Mouse (Mus musculus) kidney, adult 2 months (tissue): ENCODE measurements around the gene Cradd. TPM values are rescaled to one million over a fixed set of nuclear protein-coding genes. Genes with fewer than 3 reads are reported as not detected.
A peak's percentile ranks its signal among the peaks of the same experiment; 100 is the strongest.

ENCODE experiments used
- DNase-seq: peaks from one replicate; pipeline ENCODE4 v3.0.0; 2021
- H3K27ac ChIP-seq: fragments of 200-500 bp; 2 replicates; pipeline ENCODE4 v1.5.1; 2012; ENCODE audit warnings: low read depth, low read length, control low read depth, inconsistent platforms; ENCODE audit not compliant: insufficient read depth
- H3K27me3 ChIP-seq: fragments of 200-500 bp; replicated peaks from 2 replicates; pipeline ENCODE4 v1.6.1; 2012; ENCODE audit warnings: mild to moderate bottlenecking, moderate library complexity, low read length, inconsistent platforms; ENCODE audit not compliant: control insufficient read depth, insufficient read depth
- H3K36me3 ChIP-seq: fragments of 200-500 bp; 2 replicates; pipeline ENCODE4 v1.6.1; 2012; ENCODE audit warnings: mild to moderate bottlenecking, moderate library complexity, low read length, inconsistent platforms; ENCODE audit not compliant: control insufficient read depth, insufficient read depth
- H3K4me1 ChIP-seq: fragments of 200-500 bp; 2 replicates; pipeline ENCODE4 v1.6.1; 2011; ENCODE audit warnings: low read length; ENCODE audit not compliant: control insufficient read depth, insufficient read depth
- H3K4me3 ChIP-seq: fragments of 200-500 bp; 2 replicates; pipeline ENCODE4 v1.5.1; 2011; ENCODE audit warnings: mild to moderate bottlenecking, low read depth, low read length, control low read depth; ENCODE audit not compliant: insufficient read depth
- CTCF ChIP-seq: fragments of 200-500 bp; conservative IDR thresholded peaks from 2 replicates; pipeline ENCODE4 v1.5.1; 2011; ENCODE audit warnings: low read depth, mild to moderate bottlenecking, control low read depth, low read length, moderate library complexity, mixed read lengths; ENCODE audit not compliant: insufficient read depth, insufficient read length
- POLR2A ChIP-seq: fragments of 200-500 bp; IDR thresholded peaks from one replicate; pipeline ENCODE4 v1.6.1; 2011; ENCODE audit warnings: low read depth, low read length, control low read depth
- WGBS: fragments of 180-500 bp; shearing (Covaris S2); methylation state at CpG from one replicate; pipeline ENCODE4 v1.1.7; 2018; 5-methylcytosine and 5-hydroxymethylcytosine counted together
- polyA plus RNA-seq: library from polyadenylated mRNA; depleted of rRNA; stranded (reverse); fragments of >200 nt; gene quantifications from 2 replicates; pipeline ENCODE4 v1.2.3, GENCODE M21; 2012

The Cradd gene
- polyA plus RNA-seq, 1 experiment: 20.0 TPM

GRCm38 (mm10) chr10:95191881-95192280 lies 132.1 kb downstream of the Cradd start:
- TF ChIP-seq POLR2A (no peak), CTCF (no peak)
- no peak overlapping the region for H3K4me3 ChIP-seq
- DNase-seq: peak; percentile 53
- peak overlapping the region; percentile 84 for H3K27ac ChIP-seq
- H3K36me3 ChIP-seq: no peaks in the 10 kb centered on the region
- no peaks in the 10 kb centered on the region for H3K27me3 ChIP-seq
- WGBS: 50% methylated on average over 3 of the region's 3 CpGs
- H3K4me1 ChIP-seq: peaks cover 6% of the 10 kb centered on the region

GRCm38 (mm10) chr10:95191151-95191655 lies 132.7 kb downstream of the Cradd start:
- no peak overlapping the region for H3K27ac ChIP-seq
- no peak for TF ChIP-seq POLR2A
- no peak for TF ChIP-seq CTCF
- peaks cover 6% of the 10 kb centered on the region for H3K4me1 ChIP-seq
- no peaks in the 10 kb centered on the region for H3K36me3 ChIP-seq
- 82% methylated on average over 9 of the region's 9 CpGs for WGBS
- H3K4me3 ChIP-seq: no peak overlapping the region
- no peaks in the 10 kb centered on the region for H3K27me3 ChIP-seq
- no peak for DNase-seq

- DNase-seq: no peak
- WGBS: 62% methylated on average over 16 of the region's 16 CpGs
- H3K4me3 ChIP-seq: no peak overlapping the region
- TF ChIP-seq POLR2A: no peak
- no peak for TF ChIP-seq CTCF
- no peaks in the 10 kb centered on the region for H3K36me3 ChIP-seq
- H3K4me1 ChIP-seq: peaks cover 6% of the 10 kb centered on the region
- no peak overlapping the region for H3K27ac ChIP-seq
- no peaks in the 10 kb centered on the region for H3K27me3 ChIP-seq
Observed at GRCm38 (mm10) chr10:95189550-95190211, 134.3 kb downstream of the Cradd start.

- DNase-seq: no peak
- 73% methylated on average over 5 of the region's 5 CpGs for WGBS
Observed at GRCm38 (mm10) chr10:95184210-95184609, 139.7 kb downstream of the Cradd start.

GRCm38 (mm10) chr10:95183051-95183450 lies 140.9 kb downstream of the Cradd start:
- no peak overlapping the region for H3K4me3 ChIP-seq
- 26% methylated on average over 4 of the region's 4 CpGs for WGBS
- H3K27ac ChIP-seq: no peak overlapping the region
- peak; percentile 81 for DNase-seq
- TF ChIP-seq POLR2A (no peak), CTCF (no peak)
- H3K36me3 ChIP-seq: no peaks in the 10 kb centered on the region
- no peaks in the 10 kb centered on the region for H3K27me3 ChIP-seq
- H3K4me1 ChIP-seq: no peaks in the 10 kb centered on the region

More at GRCm38 (mm10) chr10:95184210-95184609, 139.7 kb downstream of the Cradd start:
- no peaks in the 10 kb centered on the region for H3K36me3 ChIP-seq
- H3K4me3 ChIP-seq: no peak overlapping the region
- H3K27ac ChIP-seq: no peak overlapping the region
- TF ChIP-seq CTCF (no peak), POLR2A (no peak)
- no peaks in the 10 kb centered on the region for H3K4me1 ChIP-seq
- H3K27me3 ChIP-seq: no peaks in the 10 kb centered on the region

- H3K27me3 ChIP-seq: no peaks in the 10 kb centered on the region
- WGBS: 85% methylated on average over 4 of the region's 4 CpGs
- no peak overlapping the region for H3K4me3 ChIP-seq
- H3K27ac ChIP-seq: no peak overlapping the region
- no peaks in the 10 kb centered on the region for H3K4me1 ChIP-seq
- DNase-seq: no peak
- TF ChIP-seq CTCF: no peak
- no peak for TF ChIP-seq POLR2A
- no peaks in the 10 kb centered on the region for H3K36me3 ChIP-seq
Observed at GRCm38 (mm10) chr10:95182405-95182804, 141.5 kb downstream of the Cradd start.

- no peaks in the 10 kb centered on the region for H3K27me3 ChIP-seq
- no peak overlapping the region for H3K27ac ChIP-seq
- 58% methylated on average over 10 of the region's 10 CpGs for WGBS
- no peaks in the 10 kb centered on the region for H3K36me3 ChIP-seq
- no peak overlapping the region for H3K4me3 ChIP-seq
- H3K4me1 ChIP-seq: no peaks in the 10 kb centered on the region
- no peak for DNase-seq
- TF ChIP-seq POLR2A: no peak
- no peak for TF ChIP-seq CTCF
Observed at GRCm38 (mm10) chr10:95181553-95181952, 142.4 kb downstream of the Cradd start.
